Mouse (Mus musculus) kidney, postnatal 10 days (tissue): ENCODE results near the gene Bgn.
A peak's percentile ranks its signal among the peaks of the same experiment; 100 is the strongest.

ENCODE experiments used
- DNase-seq: peaks from one replicate; pipeline ENCODE4 v3.0.0; 2021; ENCODE audit warnings: mixed read lengths

The Bgn gene

DNA sequence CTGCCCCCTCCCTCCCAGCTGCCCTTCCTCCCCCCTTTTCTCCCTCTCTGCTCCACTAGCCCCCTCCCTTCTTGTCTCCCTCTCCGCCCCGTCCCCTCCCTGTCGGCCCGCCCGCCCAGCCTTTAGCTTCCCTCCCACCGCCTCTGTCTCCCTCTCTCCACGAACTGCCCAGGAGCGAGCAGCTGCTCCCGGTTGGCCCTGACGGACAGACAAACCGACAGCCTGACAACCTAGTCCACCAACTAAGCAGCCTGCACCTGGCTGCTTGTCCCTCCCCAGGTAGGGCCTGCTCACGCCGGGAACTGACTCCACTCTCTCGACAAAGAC, at the start of gene Bgn:
TSS of gene Bgn (plus strand) at position 119 of the 327 bp plus-strand sequence.
- peak; percentile 69 for DNase-seq

DNA sequence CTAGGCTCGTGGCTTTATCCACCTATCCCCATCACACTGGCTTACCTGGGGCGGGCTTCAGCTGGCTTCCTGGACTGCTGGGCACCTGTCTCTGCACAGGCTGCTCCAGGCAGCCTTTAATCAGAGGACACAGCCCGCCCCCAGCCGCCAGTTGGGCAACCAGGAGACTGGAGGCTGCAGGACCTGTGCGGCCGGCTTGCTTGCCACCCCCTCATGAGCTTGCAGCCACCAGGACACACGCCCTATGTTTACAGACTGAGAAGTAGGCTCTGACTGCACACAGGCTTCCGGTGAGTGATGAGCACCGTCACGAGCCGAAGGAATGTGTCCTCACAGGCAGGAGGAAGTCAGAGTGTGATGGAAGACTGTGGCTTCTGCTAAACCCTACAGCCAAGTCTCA, 48.1 kb upstream of the Bgn start, which contains the start of gene Trex2:
TSS of gene Trex2 (minus strand) at position 93 of the 400 bp plus-strand sequence.
- DNase-seq = no peak

DNA sequence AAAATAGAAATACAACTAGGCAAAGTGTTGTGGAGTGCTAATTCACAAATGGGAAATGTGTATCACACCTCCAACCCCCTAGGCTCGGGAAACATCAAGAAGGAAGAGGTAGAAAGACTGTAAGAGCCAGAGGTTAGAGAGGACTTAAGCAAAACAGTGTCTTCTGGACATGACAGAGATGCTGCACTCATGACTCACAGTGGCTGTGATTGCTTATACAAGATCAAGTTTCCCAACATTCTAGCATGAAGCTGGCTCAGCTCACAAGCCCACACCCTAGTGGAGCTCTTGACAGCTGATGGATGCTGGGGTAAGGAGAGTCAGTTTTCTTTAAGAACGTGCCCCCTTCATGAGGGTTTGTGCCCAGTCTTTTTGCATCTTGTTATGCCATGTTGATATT, 42.0 kb upstream of the Bgn start:
- DNase-seq = no peak

DNA sequence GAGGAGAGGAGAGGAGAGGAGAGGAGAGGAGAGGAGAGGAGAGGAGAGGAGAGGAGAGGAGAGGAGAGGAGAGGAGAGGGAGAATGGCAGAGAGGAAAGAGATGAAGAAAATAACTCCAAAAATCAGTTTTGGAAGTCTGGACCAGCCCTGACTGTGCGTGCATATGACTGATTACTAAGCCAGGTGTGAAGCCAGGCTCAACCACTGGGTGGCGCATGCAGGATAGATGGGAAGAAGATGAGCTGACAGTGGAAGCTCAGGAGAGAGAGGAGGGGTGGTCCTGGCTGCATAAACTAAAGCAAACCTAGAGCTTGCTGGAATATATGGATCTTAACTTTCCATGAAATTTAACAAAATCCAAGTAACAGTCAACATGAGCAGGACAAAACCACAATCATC, 31.5 kb upstream of the Bgn start:
- peak; percentile 82 for DNase-seq

DNA sequence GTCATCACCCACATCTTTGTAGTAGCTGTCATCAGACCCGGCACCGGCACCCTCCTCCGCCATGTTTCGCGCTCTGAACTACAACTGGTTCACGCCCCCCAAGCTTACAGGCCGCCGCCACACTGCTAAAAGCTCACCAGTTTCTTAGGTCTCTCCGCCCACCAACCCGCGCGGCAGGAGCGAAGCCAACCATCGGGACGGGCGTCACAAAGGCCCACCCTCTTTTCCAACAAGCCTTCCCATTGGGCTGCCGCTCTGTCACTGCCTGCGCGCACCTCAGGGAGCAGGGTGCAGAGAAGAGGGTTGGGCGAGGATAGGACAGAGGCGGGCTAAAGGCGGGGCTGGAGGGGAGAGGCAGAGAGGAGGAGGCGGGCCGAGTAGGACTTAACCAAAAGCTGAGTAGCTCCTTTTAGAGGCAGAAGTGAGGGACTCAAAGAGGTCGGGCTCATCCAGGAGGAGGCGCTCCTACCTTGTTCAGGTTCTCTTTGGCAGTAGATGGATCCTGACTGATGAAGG, 24.5 kb upstream of the Bgn start, which contains the start of gene Haus7:
TSS of gene Haus7 (minus strand) at position 168 of the 516 bp plus-strand sequence.
- peak; percentile 93 for DNase-seq

DNA sequence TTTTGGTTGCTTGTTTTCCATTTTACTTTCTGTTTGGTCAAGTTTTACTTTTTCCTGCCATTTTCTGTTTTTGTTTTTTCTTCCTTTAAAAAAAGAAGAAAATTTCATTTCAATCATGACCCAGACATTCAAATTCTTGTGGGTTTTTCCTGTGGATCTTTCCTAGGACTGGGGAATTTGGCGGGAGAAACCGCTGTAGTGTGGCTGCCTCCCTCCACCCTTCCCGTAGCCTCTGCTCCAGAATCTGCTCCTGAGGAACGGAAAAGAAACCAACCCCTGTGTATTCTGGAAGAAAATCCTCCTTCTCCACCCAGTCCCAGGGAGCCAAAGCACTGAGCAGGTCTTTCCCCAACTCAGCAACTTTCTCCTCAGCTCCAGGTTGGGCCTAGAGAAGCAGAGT, 22.6 kb upstream of the Bgn start:
- DNase-seq = no peak

DNA sequence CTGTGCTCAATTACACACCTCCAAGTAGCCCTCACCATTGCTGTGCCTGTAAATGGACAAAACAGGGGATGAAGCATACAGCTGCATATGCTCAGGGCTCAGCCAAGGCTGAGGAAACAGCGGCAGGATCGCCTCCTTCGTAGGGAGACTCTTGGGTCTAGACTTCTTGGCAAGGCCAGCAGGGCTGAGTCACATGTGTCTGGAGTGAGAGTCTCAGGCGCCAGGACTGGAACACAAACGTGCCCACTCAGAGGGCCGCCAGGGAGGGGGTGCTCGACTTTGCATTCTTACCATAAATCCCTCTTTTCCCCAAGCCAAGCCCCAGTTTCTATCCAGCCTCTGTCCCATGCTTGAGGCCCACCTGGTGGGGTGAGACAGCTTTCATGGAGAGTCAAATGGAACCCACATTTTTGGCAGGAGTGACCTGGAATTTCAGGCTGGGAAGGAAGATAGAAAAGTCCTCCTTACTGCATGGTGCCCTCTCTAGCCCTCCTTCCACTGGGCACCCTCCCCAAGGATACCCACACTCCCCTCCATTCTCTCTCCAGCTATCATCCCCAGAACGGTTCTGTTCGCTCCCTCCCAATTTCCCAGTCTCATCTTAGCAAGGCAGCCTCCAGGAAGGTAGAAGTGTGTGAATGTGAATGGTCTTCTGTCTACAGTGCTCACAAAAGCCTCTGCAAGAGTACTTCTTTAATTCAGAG, 17.8 kb upstream of the Bgn start:
- DNase-seq = peak; percentile 49

DNA sequence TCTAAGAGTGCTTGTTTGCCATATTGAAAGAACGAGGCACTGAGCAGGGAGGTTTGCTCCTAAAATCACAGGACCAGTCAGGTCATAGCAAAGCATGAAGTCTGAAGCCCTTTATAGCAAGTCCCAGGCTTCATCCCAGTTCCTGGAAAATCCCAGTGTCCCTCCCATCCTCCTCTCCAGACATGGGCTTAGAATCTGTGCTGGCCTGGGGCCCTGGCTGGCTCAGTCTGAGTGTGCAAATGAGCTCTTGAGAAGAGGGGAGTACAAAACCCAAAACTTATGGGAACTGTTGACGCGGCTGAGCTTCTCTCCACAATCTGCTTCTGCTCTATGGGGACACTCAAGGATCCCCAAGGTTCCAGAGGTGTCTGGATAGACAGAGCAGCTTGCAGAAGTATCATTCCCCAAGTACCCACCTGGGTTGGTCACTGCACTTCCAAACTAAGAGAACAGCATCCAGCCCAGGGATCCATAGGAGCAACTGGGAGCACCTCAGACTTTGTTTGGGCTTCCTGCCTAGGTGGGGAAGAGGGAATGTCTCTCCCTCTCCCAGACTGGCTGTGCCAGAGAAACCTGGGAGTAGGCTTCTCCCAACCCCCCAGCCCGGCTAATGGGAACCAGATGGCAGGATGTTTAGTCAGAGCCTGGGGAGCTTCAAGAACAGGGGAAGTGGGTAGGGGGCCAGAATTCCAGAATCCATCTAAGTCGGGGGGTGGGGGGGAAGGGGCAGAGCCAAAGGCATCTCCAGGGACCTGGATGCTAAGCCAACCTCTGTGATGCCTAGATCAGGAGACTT, 15.8 kb upstream of the Bgn start:
- DNase-seq = peak; percentile 45

DNA sequence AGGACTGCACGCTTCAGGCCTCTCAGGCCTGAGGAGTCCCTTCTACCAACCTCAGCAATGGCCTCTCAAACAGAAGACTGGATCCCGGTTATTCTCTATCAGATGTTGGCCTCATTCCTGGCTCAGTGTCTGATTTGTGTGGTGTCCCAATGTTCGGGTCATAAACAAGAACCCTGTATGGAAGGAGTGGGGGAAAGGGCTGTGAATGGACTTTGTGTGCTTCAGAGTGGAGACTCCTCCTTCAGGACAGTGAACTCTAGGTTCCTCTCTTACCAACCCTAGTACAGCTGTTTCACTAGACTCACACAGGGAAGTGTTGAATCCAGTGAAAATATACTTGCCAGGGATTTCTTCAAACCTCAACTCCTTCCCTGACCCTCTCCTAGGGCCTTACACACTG, 15.1 kb upstream of the Bgn start:
- no peak for DNase-seq

DNA sequence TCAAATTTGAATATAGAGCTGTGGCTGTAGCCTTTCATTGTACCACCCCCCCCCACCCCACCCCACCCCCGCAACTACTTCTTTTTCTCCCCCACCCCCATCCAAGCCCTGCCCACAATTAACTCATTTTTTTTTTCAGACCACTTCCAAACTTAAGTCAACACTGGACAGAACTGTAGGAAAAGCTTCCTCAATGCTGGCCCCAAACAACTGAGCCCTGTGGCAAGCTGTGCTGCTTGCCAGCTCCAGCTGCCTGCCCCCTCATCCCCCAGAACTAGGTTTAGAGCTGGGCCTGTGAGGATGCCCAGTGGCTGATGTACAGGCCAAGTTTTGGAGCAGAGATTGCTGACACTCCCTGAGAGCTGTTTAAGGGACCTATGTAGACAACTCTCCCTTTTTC, 14.7 kb upstream of the Bgn start:
- no peak for DNase-seq

DNA sequence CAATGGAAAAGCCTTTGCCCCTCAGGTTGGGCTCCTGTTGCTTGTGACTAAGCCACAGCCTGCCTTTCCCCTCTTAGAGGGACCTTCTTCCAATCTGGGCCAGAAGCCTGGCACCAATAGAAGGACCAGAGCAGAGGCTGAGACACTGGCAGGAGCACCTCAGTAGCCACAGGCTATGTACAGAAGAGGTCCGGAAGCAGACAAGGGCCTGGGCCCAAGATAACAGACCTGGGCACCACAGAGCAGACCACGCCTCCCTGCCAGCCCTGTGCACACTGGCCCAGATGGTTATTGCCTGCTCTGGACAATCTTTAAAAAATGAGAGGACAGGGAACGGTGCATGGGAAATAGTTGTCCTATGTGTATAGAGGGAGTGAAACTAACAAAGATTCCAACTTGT, 11.6 kb upstream of the Bgn start:
- no peak for DNase-seq

DNA sequence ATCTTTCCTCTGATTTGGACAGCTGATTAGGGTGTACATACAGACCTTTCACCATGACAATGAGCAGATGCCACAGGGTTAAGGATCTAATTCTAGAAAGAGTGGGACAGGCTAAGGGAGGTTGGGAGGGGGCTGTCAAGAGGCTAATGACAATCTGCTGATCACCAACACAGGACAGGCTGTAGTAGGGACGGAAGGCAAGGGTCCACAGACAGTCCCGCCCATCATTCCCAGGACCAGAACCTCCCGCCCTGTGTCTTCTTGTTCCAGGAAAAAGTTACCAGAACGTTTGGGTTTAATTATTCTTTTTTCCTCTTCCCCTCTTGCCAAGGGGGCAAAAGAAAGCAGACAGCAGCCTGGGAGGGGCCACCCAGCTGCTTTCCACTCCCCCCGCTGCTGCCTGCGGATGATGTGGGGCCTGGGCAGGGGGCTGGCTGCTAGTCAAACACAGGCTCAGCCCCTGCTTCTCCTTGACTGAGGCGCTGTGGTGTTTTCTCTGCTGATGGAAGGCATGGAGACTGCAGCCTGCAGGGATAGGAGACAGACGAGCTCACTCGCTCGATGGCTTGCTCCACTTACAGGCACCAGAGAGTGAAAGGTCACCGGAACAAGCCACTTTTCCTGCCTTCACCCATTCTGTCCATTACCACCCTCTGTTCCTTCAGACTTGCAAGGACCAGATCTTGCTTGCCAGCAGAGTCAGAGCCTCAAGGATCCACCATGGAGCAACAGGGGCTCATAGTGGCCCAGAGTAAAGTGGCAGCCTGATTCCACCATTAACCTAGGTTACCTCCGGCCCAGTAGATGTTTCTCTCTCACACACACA, 8.8 kb upstream of the Bgn start:
- peak; percentile 40 for DNase-seq

DNA sequence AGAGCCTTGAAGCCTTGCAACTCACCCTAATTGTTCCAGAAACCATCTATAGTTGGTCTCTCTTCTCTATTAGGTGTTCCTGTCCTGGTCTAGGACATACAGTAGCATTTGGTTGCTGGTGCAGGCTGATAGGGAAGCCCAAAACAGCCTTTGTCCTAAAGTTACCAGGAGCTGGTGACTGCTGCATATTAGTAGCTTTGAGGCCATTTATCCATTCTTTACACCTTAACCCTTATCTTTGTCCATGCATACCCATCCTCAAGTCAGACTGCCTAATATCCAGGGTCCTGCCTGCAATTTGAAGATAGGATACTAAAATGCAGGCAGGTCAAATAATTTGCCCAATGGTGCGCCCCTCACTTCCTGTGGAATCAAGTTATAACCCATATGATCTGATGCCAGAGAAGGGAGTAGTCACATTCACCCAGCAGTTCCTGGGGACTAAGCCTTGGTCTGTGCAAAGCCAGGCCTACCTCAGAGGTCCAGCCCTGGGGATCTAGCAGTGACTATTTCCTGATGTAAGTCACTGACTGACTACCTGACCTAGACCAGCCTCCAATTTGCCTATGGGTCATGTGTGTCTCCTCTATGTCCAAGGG, 7.6 kb upstream of the Bgn start:
- DNase-seq = no peak

DNA sequence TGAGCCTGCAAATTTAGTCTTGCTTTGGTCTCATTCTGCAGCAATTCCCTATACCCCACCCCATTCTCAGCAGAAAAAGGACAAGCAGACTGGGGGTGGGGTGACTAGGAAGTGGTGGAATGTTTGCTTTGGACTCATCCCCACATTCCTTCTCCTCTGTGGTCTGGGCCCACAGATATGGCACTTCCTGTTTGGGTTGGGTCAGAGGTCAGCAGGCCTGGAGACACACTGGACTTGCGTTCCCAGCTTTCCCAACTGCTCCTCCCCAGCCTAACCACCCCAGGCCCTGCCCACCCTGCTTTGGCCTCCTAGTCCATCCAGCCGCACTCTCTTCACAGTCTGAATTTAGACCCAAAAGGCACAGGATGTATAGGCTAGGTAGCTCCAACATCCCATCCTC, 6.8 kb upstream of the Bgn start:
- peak; percentile 82 for DNase-seq

DNA sequence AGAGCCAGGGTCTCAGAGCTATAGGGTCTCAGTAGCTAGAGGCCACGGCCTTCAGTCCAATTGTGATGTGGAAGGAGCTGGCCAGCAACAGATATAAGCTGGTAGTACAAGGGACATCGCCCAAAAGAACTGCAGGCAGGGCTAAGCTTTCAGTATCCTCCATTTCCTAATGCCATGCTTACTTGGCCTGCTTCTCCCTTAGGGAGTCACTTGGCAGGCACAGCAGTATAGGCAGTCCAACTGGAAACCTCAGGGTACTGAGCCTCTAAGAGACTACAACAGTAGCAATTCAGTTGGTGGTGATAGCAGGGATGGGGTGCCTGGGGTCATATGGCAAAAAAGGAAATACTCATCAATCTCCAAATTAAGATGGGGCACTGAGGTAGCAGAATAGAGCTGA, 5.9 kb upstream of the Bgn start:
- no peak for DNase-seq

DNA sequence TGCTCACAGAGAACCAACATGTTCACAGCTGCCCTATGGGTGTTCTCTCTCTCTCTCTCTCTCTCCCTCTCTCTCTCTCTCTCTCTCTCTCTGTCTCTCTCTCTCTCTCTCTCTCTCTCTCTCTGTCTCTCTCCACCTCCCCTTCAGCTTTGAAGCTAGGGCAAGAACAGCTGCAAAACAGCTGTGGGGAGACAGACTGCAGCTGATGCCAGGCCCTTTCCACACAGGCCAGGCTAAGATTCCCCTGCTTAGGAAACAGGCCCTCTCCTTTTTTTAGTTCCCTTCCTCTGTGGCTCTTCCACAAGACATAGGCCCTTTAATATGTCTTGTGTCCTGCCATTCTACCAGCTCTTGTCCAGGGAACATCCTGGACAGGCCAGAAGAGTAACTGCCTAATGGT, 3.7 kb upstream of the Bgn start:
- peak; percentile 66 for DNase-seq

DNA sequence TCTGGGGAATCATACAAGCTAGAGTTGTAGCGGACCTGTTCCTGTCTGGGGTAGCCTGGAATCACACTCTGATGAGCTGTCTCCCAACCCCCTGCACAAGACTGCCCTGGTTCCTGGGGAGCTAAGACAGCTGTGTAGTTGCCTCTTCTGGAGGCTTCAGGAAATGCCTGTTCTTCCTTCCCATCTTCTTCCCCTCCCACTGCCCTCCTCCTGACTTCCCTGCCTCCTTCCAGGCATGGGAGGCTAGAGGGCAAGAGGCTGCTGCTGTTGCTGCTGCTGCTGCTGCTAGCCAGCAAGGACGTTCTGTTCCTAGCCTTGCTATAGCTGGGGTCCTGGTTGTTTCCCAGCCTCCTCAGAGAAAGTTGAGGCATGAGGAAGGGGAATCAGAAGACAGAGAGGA, 3.1 kb upstream of the Bgn start:
- DNase-seq = peak; percentile 53

DNA sequence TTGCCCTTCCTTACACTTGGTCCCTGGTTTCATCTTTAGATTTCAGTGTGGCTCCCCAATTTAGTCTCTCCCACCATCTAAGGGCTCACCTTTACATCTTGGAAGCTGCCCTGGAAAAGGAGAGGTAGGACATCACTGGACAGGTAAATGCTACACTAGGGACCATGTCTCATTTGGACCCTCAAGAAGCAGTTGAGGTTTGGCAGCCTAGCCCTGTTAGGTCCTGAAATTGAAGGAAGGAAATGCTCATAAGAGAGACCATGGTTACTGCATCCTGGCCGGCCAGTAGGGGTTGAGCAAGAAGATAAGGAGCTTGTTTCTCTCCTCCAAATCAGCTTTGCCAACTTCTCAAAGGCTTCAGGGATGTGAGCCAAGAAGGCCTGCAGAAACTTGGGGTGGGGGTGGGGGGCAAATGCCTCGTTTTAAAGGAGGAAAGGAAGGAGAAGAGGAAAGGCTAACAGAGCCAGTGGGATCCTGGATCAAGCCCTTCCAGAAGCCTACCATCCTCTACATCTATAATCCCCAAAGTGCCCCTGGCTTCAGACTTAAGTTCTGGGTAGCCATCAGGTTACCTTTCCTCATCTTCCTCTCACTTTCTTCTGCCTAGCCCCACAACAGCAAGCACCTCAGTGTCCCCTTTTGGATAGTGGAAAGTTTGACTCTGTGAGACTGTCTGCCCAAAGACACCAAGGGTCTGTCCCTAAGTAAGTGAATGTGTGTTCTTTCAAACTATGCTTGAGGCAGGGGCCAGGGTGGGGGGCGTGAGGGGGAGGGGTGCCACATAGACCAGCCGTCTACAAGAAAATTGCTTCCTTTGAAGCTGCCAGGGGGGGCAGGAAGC, 539 bp upstream of the Bgn start:
- DNase-seq = no peak

DNA sequence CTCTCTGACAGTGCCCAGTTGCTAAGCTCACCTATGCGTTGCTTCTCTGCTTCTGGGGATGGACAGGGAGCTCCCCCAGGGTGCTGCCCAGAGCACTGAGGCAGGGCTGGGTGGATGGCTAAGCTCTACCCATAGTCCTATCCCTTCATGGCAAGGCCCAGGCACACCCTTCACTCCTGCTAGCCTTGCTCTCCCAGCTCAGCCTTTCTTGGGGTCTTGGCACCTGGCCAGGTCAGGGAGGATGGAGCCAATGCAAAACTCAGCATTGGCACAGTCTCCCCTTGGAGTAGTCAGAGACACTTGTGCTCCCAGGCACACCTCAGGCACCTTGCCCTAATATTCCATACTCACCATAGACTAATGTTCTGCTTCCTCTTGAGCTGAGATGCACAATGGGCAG, 674 bp downstream of the Bgn start:
- peak; percentile 51 for DNase-seq

DNA sequence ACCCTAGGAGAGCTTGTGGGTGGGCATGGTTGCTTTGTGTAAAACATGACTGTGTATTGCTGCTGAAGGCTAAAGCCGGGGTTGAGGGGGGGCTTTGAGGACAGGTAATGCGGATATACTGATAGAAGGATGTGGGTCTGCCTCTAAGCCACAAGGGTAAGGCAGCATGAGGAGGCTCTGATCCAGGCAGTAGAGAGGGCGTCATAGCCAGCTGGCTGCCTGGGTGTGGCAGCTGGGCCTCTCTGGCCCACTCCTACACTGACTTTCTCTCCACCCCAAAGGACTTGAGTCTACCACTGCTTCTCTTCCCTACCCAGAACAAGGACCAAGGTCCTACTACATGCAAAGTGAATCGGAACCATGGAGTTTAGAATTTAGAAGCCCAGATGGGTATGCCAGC, 1.5 kb downstream of the Bgn start:
- DNase-seq = no peak

DNA sequence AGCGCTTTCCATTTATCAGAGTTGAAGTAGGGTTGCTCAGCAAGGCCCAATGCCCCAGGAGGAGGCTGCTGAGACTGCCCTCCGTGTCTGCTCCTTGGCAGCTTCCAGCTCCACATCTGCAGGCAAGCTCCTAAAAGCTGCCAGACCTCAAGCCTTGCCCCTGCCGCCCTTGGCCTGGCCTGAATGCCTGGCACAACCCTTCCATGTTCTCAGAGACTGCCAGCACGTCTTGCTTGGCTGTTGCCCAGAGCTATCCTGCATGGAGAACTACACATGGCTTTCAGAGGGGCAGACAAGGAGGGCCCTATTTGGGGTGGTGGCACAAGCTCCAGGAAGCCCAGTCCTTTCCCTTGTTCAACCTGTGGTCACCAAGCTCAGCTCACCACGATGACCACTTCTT, 3.5 kb downstream of the Bgn start:
- DNase-seq = no peak

DNA sequence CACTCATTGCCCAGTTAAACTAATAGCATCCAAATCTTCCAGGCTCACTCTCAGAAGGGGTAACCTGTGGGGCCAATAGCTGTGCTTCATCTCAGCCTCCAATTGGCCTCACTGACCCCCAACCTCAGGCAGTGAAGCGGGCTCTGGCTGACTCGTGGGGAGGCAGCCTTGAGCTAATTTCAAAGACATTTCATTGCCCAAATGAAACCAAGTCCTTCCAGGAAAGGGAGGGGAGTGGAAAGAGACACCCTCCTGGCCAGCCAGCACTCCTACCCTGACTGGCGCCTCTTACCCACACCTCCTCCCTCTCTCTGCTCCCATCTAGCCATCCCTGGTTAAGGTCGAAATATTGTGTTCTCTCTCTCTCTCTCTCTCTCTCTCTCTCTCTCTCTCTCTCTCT, 6.8 kb downstream of the Bgn start:
- DNase-seq = no peak
